Mouse (Mus musculus) lung, embryonic 14.5 days (tissue): ENCODE data around the gene Gm10799. TPM values are rescaled to one million over a fixed set of nuclear protein-coding genes. Genes with fewer than 3 reads are reported as not detected.
"Not testable (repeated sequence)": the region's sequence is repeated elsewhere in the genome, so short reads cannot be mapped to it uniquely, and the experiment has no call there.

ENCODE experiments used
- ATAC-seq: fragments of 200-750 bp; cut with Nextera tagmentation; 2 replicates; pipeline ENCODE4 v1.8.0; 2017; ENCODE audit warnings: mild to moderate bottlenecking, moderate TSS enrichment, moderate library complexity; ENCODE audit not compliant: insufficient read depth
- DNase-seq: peaks from one replicate; pipeline ENCODE4 v3.0.0-alpha.2; 2015
- H3K27ac ChIP-seq: fragments of 300-500 bp; sonication (generic); 2 replicates; pipeline ENCODE4 v1.5.1; 2014; ENCODE audit warnings: low read depth, mild to moderate bottlenecking, moderate library complexity
- H3K27me3 ChIP-seq: fragments of 300-500 bp; sonication (generic); 2 replicates; pipeline ENCODE4 v1.6.1; 2014; ENCODE audit warnings: low read length, control low read depth; ENCODE audit not compliant: insufficient read depth
- H3K36me3 ChIP-seq: fragments of 300-500 bp; sonication (generic); 2 replicates; pipeline ENCODE4 v1.6.1; 2014; ENCODE audit warnings: control low read depth; ENCODE audit not compliant: insufficient read depth
- H3K4me1 ChIP-seq: fragments of 300-500 bp; sonication (generic); 2 replicates; pipeline ENCODE4 v1.6.1; 2014; ENCODE audit warnings: antibody characterized with exemption, control low read depth; ENCODE audit not compliant: insufficient read depth
- H3K4me2 ChIP-seq: fragments of 300-500 bp; sonication (generic); 2 replicates; pipeline ENCODE4 v1.6.1; 2014; ENCODE audit warnings: mild to moderate bottlenecking
- H3K4me3 ChIP-seq: fragments of 300-500 bp; sonication (generic); 2 replicates; pipeline ENCODE4 v1.5.1; 2014; ENCODE audit warnings: low read depth, low read length
- H3K9ac ChIP-seq: fragments of 300-500 bp; sonication (generic); 2 replicates; pipeline ENCODE4 v1.6.1; 2014
- H3K9me3 ChIP-seq: fragments of 300-500 bp; sonication (generic); 2 replicates; pipeline ENCODE4 v1.6.1; 2016; ENCODE audit warnings: low read depth, low read length, control low read depth
- CTCF ChIP-seq: IDR thresholded peaks from 2 replicates; pipeline ENCODE4 v1.5.1; 2016; ENCODE audit warnings: antibody characterized with exemption, low read depth
- WGBS: fragments of 180-500 bp; shearing (Covaris S2); extraction: QIAGEN DNeasy Blood & Tissue Kit; methylation state at CpG from one replicate; pipeline ENCODE4 v1.1.7; 2014; 5-methylcytosine and 5-hydroxymethylcytosine counted together
- polyA plus RNA-seq: library from polyadenylated mRNA; unstranded; fragments of >200 nt; fragmentation: Nextera tagmentation; extraction: Ambion mirVana; gene quantifications from 2 replicates; pipeline ENCODE4 v1.2.1, GENCODE M21; 2014

Gene Gm10799
- not detected in 2 replicates for polyA plus RNA-seq

DNA sequence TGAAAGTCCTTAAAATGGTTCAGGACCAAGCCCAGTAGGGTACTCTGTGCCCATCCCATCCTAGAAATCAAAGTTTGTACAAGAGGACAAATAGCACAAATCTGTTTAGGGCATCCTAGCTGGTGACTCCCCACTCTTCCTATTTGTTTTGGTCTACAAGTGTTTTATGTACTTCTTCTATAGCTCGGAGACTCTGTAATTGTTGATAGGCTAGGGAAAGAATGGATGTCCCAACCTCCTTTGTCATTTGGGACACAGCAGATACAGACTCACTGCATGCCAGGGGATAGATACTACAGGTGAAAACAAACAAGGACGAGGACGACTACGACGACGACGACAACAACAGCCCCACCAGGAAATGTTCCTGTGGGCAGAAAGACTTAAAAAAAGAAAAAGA lies at the start of gene Gm10799:
TSS of gene Gm10799 (minus strand) at position 101 of the 400 bp plus-strand sequence.
- WGBS = 58% methylated on average over 7 of the region's 7 CpGs
- not testable (repeated sequence) for H3K4me1 ChIP-seq, H3K27ac ChIP-seq, ATAC-seq, H3K36me3 ChIP-seq, H3K27me3 ChIP-seq, H3K4me3 ChIP-seq, H3K9ac ChIP-seq, H3K9me3 ChIP-seq, DNase-seq, H3K4me2 ChIP-seq

DNA sequence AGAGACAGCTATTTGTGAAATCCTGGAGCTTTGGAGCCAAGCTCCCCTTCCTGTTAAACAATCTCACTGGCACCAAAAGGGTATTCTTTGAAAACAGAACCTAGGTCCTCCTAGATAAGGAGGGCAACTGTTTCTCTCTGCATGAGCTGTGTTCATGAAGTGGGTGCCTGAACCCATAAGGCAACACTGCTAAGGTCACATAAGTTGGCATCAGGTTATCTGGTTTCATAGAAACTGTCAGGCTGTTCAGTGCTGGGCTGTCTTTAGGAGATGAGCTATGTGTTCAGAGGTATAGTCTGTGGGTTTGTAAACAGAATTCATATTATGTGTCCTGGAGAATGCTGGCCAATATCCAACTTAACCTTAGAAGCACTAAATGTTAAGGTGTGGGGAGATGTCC lies 48.8 kb upstream of the Gm10799 start:
- not testable (repeated sequence) for H3K27me3 ChIP-seq, H3K4me3 ChIP-seq, H3K9me3 ChIP-seq, H3K4me1 ChIP-seq, H3K4me2 ChIP-seq, ATAC-seq, H3K9ac ChIP-seq, DNase-seq, H3K27ac ChIP-seq, H3K36me3 ChIP-seq

DNA sequence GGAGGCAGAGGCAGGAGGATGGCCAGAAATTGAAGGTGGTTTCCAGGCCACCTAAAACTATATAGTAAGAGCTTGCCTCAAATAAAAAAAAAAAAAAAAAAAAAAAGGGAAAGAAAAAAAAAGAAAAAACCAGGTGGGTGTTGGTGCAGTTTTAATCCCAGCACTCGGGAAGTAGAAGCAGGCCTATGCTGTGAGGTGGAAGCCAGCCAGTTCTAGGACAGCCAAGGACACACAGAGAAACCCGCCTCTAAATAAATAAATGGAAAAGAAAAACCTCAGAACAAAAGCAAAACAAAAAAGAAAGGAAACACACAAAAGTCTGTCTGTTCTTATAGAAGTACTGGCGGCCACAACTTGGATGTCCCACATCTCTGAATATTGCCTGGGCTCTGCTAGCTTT lies 46.5 kb upstream of the Gm10799 start:
- Histone ChIP-seq H3K9ac (no peak overlapping the region), H3K27ac (no peak overlapping the region), H3K9me3 (no peaks in the 10 kb centered on the region), H3K4me3 (no peak overlapping the region), H3K27me3 (no peaks in the 10 kb centered on the region), H3K36me3 (no peaks in the 10 kb centered on the region), H3K4me2 (no peak overlapping the region), H3K4me1 (no peaks in the 10 kb centered on the region)
- WGBS = 77% methylated on average over 3 of the region's 3 CpGs
- TF ChIP-seq CTCF = no peak
- DNase-seq (no peak), ATAC-seq (no peak)

DNA sequence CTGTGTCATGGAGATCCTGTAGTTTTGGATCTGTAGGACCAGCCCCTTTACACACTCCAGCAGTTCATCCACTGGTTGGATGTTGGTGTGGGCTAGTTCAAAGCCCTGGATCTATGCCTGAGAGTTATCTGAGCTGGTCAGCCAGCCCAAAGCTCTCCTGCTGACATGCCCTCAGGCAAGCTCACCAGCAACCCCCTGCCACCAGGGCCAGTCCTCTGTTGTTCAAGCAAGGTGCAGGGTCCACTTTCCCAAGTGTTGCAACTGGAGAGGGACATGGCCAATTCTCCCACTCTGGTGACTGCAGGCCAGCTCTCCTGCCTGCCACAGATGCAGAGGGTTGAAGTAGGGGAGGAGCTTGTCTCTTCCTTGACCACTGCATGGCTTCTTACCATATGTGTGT lies 45.2 kb upstream of the Gm10799 start:
- H3K27ac ChIP-seq, H3K9me3 ChIP-seq, DNase-seq, H3K27me3 ChIP-seq, H3K4me1 ChIP-seq, H3K36me3 ChIP-seq, H3K4me3 ChIP-seq, H3K9ac ChIP-seq, ATAC-seq, H3K4me2 ChIP-seq: not testable (repeated sequence)

DNA sequence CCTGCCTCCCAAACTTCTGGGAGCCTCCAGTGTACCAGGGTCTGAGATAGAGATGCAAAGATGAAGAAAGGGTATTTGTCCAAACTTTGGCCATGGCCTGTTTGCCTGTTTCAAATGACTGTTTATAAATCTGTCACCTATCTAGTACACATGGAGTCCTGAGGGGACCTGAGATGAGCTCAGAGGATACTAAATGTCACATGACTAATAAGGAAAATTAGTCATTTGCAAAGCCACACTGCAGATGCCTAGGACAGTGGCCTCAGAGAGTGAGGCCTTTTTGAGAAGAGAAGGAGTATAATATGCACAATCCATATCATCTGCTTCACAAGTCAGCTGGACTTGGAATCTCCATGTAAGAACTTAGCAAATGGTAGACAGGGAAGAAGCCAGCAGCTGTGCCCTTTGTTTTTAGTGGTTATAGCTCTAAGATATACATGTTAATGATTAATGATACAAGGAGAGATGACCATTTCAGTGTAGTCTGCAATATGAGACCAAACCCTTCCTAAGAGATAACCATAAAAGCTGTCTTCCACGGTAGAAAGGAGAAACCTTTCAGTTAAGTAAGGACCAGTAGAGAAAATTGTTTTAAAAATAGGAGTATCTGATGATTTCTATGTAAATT lies 42.9 kb upstream of the Gm10799 start:
- not testable (repeated sequence) for H3K9ac ChIP-seq, H3K4me1 ChIP-seq, H3K27me3 ChIP-seq, H3K4me2 ChIP-seq, H3K27ac ChIP-seq, H3K36me3 ChIP-seq, DNase-seq, H3K4me3 ChIP-seq, ATAC-seq, H3K9me3 ChIP-seq
- WGBS = no CpG with 5 or more reads among the region's 1 CpGs

DNA sequence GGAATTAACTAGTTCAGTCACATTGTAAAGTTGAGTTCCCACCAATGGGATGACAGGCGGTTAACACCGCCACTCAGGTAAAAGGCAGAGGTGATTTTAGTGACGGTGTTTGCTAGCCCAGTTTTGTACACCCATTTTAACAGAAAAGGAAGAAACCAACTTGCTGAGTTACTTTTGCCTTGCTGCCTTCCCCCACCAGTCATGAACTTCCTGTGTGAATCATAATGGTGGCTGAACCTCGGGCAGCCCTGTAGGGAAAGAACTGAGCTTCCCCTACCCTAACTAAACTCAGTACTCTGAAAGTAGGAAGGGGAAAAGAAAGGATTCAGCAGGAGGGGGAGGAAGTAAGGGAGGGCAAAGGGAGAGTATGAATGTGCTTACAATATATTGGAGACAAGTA lies 41.7 kb upstream of the Gm10799 start:
- peak overlapping the region; percentile 6; the same call in 1 of the 2 replicates for H3K27ac ChIP-seq
- H3K4me1 ChIP-seq = no peaks in the 10 kb centered on the region
- no peaks in the 10 kb centered on the region for H3K36me3 ChIP-seq
- 83% methylated on average over 4 of the region's 4 CpGs for WGBS
- H3K4me3 ChIP-seq = no peak overlapping the region
- H3K27me3 ChIP-seq = no peaks in the 10 kb centered on the region
- no peak overlapping the region for H3K9ac ChIP-seq
- DNase-seq (no peak), ATAC-seq (no peak)
- H3K9me3 ChIP-seq = no peaks in the 10 kb centered on the region
- TF ChIP-seq CTCF = no peak
- no peak overlapping the region for H3K4me2 ChIP-seq

DNA sequence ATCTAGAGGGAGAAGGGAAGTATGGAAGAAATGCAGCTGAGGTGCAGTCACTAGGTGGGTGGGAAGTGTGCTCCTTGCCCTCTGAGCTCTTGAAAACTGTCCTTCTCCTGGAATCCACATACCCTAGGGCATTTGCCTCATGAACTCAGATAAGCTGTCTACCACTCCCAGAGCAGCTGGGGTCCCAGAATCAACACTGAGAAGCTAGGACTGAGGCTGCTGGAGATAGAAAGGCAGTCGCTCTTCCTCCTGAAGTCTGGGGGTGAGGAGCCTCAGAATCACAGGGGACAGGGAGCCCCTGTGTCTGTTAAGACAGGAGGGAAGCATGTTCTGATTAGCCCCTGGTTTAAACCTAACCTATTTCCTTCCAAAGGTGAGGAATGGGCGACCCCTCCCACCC lies 41.2 kb upstream of the Gm10799 start:
- no peaks in the 10 kb centered on the region for H3K36me3 ChIP-seq
- ATAC-seq (no peak), DNase-seq (no peak)
- H3K4me3 ChIP-seq = no peak overlapping the region
- H3K27me3 ChIP-seq = no peaks in the 10 kb centered on the region
- TF ChIP-seq CTCF = no peak
- no peak overlapping the region for H3K9ac ChIP-seq
- H3K4me2 ChIP-seq = no peak overlapping the region
- peak overlapping the region; percentile 6; the same call in 1 of the 2 replicates for H3K27ac ChIP-seq
- no peaks in the 10 kb centered on the region for H3K4me1 ChIP-seq
- WGBS = 51% methylated on average over 2 of the region's 2 CpGs
- H3K9me3 ChIP-seq = no peaks in the 10 kb centered on the region

DNA sequence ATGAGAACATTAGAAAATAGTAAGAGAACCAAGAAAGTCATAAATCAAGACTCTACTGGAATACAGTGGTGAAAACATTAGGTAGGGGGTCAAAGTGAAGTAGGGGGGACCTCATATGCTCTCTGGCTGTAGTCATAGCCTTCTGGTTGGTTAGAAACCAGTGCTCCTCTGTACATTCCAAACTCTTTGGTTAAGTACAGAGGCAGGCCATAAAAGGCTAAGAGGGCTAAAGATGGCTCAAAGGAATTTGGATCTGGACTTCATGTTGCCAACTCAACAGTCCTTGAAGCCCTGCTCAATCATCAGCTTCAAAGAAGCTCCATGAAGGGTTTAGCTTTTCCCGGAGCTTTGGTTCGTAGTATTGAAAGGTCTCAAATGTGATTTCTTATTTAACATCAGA lies 40.7 kb upstream of the Gm10799 start:
- H3K27ac ChIP-seq = not testable (repeated sequence)

More for the DNA sequence above, 40.7 kb upstream of the Gm10799 start:
- H3K4me1 ChIP-seq, DNase-seq, H3K4me2 ChIP-seq, H3K36me3 ChIP-seq, ATAC-seq, H3K9me3 ChIP-seq, H3K4me3 ChIP-seq, H3K27me3 ChIP-seq, H3K9ac ChIP-seq: not testable (repeated sequence)
- 78% methylated on average over 2 of the region's 2 CpGs for WGBS
